Mouse (Mus musculus): Measurements from ENCODE around the gene Taok1.

Gene Taok1

GRCm38 (mm10) chr11:77512891-77513810 lies 94.5 kb downstream of the Taok1 start:
- peak; percentile 58 for DNase-seq (ENCODE audit: extremely low spot score, low read depth, low spot score)

- DNase-seq (ENCODE audit: extremely low spot score, low read depth, low spot score): no peak
Measured at GRCm38 (mm10) chr11:77511336-77511735, 96.3 kb downstream of the Taok1 start.

- DNase-seq (ENCODE audit: extremely low spot score, low read depth, low spot score): no peak
Measured at GRCm38 (mm10) chr11:77508068-77509021, 99.3 kb downstream of the Taok1 start.

- DNase-seq (ENCODE audit: extremely low spot score, low read depth, low spot score): no peak
Measured at GRCm38 (mm10) chr11:77507426-77507825, 100.2 kb downstream of the Taok1 start.

GRCm38 (mm10) chr11:77506941-77507340 lies 100.7 kb downstream of the Taok1 start:
- no peak for DNase-seq (ENCODE audit: extremely low spot score, low read depth, low spot score)

- DNase-seq (ENCODE audit: extremely low spot score, low read depth, low spot score): no peak
Measured at GRCm38 (mm10) chr11:77506273-77506672, 101.3 kb downstream of the Taok1 start.

GRCm38 (mm10) chr11:77505291-77505980 lies 102.2 kb downstream of the Taok1 start:
- no peak for DNase-seq (ENCODE audit: extremely low spot score, low read depth, low spot score)

GRCm38 (mm10) chr11:77504377-77504776 lies 103.2 kb downstream of the Taok1 start:
- no peak for DNase-seq (ENCODE audit: extremely low spot score, low read depth, low spot score)

- no peak for DNase-seq (ENCODE audit: extremely low spot score, low read depth, low spot score)
Measured at GRCm38 (mm10) chr11:77503511-77503910, 104.1 kb downstream of the Taok1 start.

- no peak for DNase-seq (ENCODE audit: extremely low spot score, low read depth, low spot score)
Measured at GRCm38 (mm10) chr11:77502481-77502880, 105.1 kb downstream of the Taok1 start.

GRCm38 (mm10) chr11:77501971-77502370 lies 105.6 kb downstream of the Taok1 start:
- no peak for DNase-seq (ENCODE audit: extremely low spot score, low read depth, low spot score)

- no peak for DNase-seq (ENCODE audit: extremely low spot score, low read depth, low spot score)
Measured at GRCm38 (mm10) chr11:77501392-77501791, 106.2 kb downstream of the Taok1 start.

GRCm38 (mm10) chr11:77500361-77501325 lies 107.0 kb downstream of the Taok1 start:
- no peak for DNase-seq (ENCODE audit: extremely low spot score, low read depth, low spot score)

GRCm38 (mm10) chr11:77499354-77499753 lies 108.3 kb downstream of the Taok1 start:
- no peak for DNase-seq (ENCODE audit: extremely low spot score, low read depth, low spot score)

GRCm38 (mm10) chr11:77498261-77499139 lies 109.1 kb downstream of the Taok1 start:
- no peak for DNase-seq (ENCODE audit: extremely low spot score, low read depth, low spot score)

GRCm38 (mm10) chr11:77497851-77498250 lies 109.8 kb downstream of the Taok1 start:
- no peak for DNase-seq (ENCODE audit: extremely low spot score, low read depth, low spot score)

- peak; percentile 73 for DNase-seq (ENCODE audit: extremely low spot score, low read depth, low spot score)
Measured at GRCm38 (mm10) chr11:77497341-77497756, 110.3 kb downstream of the Taok1 start.

GRCm38 (mm10) chr11:77495507-77495906 lies 112.1 kb downstream of the Taok1 start:
- DNase-seq (ENCODE audit: extremely low spot score, low read depth, low spot score): no peak

- DNase-seq (ENCODE audit: extremely low spot score, low read depth, low spot score): no peak
Measured at GRCm38 (mm10) chr11:77494782-77495181, 112.8 kb downstream of the Taok1 start.

Data from hindlimb bud, embryonic 11.5 days (tissue).